Mouse (Mus musculus): ENCODE measurements around the gene Naa35. TPM values are rescaled to one million over a fixed set of nuclear protein-coding genes. Genes with fewer than 3 reads are reported as not detected.

Gene Naa35
- polyA plus RNA-seq, 1 experiment from 2014 or later: 154 TPM

DNA sequence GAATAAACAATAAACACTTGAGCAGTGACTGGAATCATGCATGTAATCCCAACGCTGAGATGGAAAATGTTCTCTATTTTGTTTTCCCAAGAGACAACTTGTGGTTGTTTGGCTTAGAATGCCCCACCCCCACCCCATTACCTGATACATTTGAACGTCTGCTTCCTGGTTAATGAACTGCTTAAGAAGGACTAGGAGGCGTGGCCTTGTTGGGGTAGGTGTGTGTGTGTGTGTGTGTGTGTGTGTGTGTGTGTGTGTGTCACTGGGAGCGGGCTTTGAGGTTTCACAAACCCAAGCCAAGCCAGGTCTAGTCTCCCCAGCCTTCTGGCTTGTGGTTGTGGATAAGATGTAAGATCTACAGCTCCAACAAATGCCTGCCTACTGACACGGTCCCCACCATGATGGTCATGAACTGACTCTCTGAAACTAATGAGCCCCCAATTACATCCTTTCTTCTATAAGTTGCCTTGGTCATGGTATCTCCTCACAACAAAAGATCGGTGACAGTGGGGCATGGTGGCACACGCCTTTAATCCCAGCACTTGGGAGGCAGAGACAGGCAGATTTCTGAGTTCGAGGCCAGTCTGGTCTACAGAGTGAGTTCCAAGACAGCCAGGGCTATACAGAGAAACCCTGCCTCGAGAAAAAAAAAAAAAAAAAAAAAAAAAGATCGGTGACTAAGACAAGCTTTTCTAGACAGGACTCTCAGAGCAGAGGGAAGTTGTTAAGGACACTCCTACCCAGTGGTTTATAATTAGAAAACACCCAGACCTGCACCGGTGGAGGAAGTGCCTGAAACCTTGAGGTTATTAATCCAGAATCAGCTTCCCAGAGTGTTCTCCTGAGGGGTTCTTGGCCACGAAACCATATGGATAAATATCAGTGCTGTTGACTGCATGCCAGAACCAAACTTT, 91.5 kb downstream of the Naa35 start:
- WGBS: 83% methylated on average over 12 of the region's 12 CpGs
- Histone ChIP-seq H3K4me3 (no peak overlapping the region), H3K36me3 (replicated peaks) (no peaks in the 10 kb centered on the region), H3K9ac (no peak overlapping the region), H3K4me1 (peaks cover 24% of the 10 kb centered on the region), H3K27me3 (replicated peaks) (no peaks in the 10 kb centered on the region), H3K27ac (no peak overlapping the region), H3K4me2 (no peak overlapping the region), H3K9me3 (no peaks in the 10 kb centered on the region)
- 0 out of 2 replicates have a peak, but pooled peaks have one; percentile 15 for ATAC-seq (replicated peaks)

DNA sequence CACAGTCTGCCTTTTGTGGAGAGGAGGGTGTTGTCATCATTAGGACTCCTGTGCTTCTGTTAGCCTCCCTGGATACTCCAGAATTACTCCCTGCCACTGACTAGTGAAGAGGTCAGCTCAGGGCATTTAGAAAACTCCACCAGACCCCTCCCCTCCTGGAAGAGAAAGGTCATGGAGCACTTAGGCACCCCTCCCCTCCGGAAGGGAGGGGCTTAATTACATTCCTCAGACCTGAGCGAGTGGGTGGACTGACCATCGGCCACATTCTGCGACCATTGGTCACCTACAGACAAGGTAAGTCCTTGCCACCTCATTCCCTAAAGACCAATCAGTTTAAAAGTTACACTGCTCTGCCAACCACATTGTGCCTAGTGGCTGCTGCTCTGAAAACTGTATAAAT, 94.2 kb downstream of the Naa35 start:
- Histone ChIP-seq H3K4me2 (no peak overlapping the region), H3K36me3 (replicated peaks) (no peaks in the 10 kb centered on the region), H3K4me1 (peaks cover 7% of the 10 kb centered on the region), H3K4me3 (no peak overlapping the region), H3K27me3 (replicated peaks) (no peaks in the 10 kb centered on the region), H3K9me3 (no peaks in the 10 kb centered on the region), H3K9ac (no peak overlapping the region), H3K27ac (no peak overlapping the region)
- ATAC-seq (replicated peaks): no peak
- 61% methylated on average over 4 of the region's 4 CpGs for WGBS

DNA sequence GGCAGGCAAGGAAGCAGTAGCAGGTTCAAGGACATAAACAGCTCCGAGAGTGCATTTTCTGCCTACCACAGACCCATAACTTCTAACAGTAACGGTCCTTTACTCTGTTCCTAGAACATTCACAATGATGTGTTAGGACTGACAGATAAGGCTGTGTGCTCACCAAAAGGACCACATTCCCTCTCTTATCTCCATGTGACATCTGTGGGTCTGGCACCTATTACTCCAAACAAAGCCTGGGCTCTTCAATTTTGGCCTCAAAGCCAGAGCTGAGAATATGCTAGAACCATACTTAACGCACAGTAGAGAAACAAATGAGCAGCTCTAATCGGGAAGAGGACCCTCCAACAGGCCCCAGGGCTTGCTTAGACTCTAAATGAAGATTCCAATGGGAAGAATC, 94.8 kb downstream of the Naa35 start:
- H3K9me3 ChIP-seq: no peaks in the 10 kb centered on the region
- no peak overlapping the region for H3K27ac ChIP-seq
- no peaks in the 10 kb centered on the region for H3K27me3 ChIP-seq (replicated peaks)
- no peak for ATAC-seq (replicated peaks)
- WGBS: 82% methylated on average over 4 of the region's 4 CpGs
- H3K9ac ChIP-seq: no peak overlapping the region
- H3K36me3 ChIP-seq (replicated peaks): no peaks in the 10 kb centered on the region
- no peak overlapping the region for H3K4me3 ChIP-seq
- H3K4me2 ChIP-seq: no peak overlapping the region
- peaks cover under 1% of the 10 kb centered on the region; the same call in 1 of the 2 replicates for H3K4me1 ChIP-seq

DNA sequence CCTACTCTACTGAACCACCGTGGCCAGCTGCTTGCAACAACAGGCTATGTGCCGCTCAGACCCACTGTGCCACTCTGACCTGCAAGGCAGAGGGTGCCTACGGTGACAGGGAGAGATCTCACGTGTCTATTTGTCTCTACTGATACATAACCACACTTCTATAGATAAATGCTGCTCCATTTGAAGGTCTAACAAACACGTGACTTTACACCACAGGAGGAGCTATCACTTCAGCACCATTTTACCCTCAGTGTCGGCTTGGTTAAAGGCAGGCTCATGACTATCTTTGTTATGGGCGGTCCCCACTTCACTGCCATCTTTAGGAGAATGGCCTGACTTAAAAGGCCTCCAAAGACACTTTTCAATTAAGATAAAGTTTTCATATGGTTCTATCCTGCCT, 97.6 kb downstream of the Naa35 start:
- Histone ChIP-seq H3K4me3 (no peak overlapping the region), H3K4me1 (no peaks in the 10 kb centered on the region), H3K9ac (no peak overlapping the region), H3K36me3 (replicated peaks) (no peaks in the 10 kb centered on the region), H3K27me3 (replicated peaks) (no peaks in the 10 kb centered on the region), H3K27ac (no peak overlapping the region), H3K9me3 (no peaks in the 10 kb centered on the region), H3K4me2 (no peak overlapping the region)
- WGBS: 41% methylated on average over 7 of the region's 7 CpGs
- ATAC-seq (replicated peaks): no peak

DNA sequence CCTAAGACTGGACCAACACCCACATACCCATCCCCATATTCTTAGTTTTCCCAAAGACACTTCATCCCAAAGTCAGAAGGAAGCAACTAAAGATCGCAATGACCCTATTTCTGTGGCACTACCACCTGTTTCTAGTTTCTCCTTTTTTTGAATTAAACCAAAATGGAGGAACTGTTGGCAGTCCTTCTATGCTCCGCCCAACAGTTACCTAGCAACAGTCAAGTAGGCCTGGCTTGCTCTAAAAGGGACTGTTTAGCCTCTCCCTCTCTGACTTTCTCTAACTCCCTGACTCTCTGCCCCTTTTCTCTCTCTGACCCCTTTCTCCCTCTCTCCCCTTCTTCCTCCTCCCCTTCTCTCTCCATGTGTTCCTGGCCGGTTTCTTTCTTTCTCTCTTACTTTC, 100.2 kb downstream of the Naa35 start:
- Histone ChIP-seq H3K4me1 (no peaks in the 10 kb centered on the region), H3K27ac (no peak overlapping the region), H3K9ac (no peak overlapping the region), H3K4me3 (no peak overlapping the region), H3K9me3 (no peaks in the 10 kb centered on the region), H3K4me2 (no peak overlapping the region), H3K27me3 (replicated peaks) (no peaks in the 10 kb centered on the region), H3K36me3 (replicated peaks) (no peaks in the 10 kb centered on the region)
- ATAC-seq (replicated peaks): no peak
- WGBS: 89% methylated on average over 3 of the region's 3 CpGs

Other genes with a start within 250 kb of the Naa35 start
- gene Agtpbp1, start within 50 bp of the Naa35 start, polyA plus RNA-seq (2015; fragmentation: Nextera tagmentation; extraction: Ambion mirVana): 70.0 and 70.4 TPM in 2 replicates
- gene Golm1, start 90.6 kb downstream of the Naa35 start, polyA plus RNA-seq (2015; fragmentation: Nextera tagmentation; extraction: Ambion mirVana): 31.0 and 32.8 TPM in 2 replicates
- gene 4921517D22Rik, start 108.8 kb downstream of the Naa35 start, polyA plus RNA-seq (2015; fragmentation: Nextera tagmentation; extraction: Ambion mirVana): not detected in 2 replicates
- gene Spata31d1a, start 125.1 kb downstream of the Naa35 start, polyA plus RNA-seq (2015; fragmentation: Nextera tagmentation; extraction: Ambion mirVana): 0.17 and 0.26 TPM in 2 replicates
- gene Spata31d1b, start 127.0 kb downstream of the Naa35 start, polyA plus RNA-seq (2015; fragmentation: Nextera tagmentation; extraction: Ambion mirVana): not detected in 2 replicates
- not detected in 2 replicates for gene Spata31d1d, start 146.5 kb downstream of the Naa35 start, polyA plus RNA-seq (2015; fragmentation: Nextera tagmentation; extraction: Ambion mirVana)
- 0.14 and 0.27 TPM in 2 replicates for gene 1700014D04Rik, start 161.5 kb downstream of the Naa35 start, polyA plus RNA-seq (2015; fragmentation: Nextera tagmentation; extraction: Ambion mirVana)
- 158 and 166 TPM in 2 replicates for gene Isca1, start 184.6 kb downstream of the Naa35 start, polyA plus RNA-seq (2015; fragmentation: Nextera tagmentation; extraction: Ambion mirVana)
- not detected in 2 replicates for gene Gm49354, start 197.0 kb downstream of the Naa35 start, polyA plus RNA-seq (2015; fragmentation: Nextera tagmentation; extraction: Ambion mirVana)
- 48.7 and 52.5 TPM in 2 replicates for gene Tut7, start 237.9 kb downstream of the Naa35 start, polyA plus RNA-seq (2015; fragmentation: Nextera tagmentation; extraction: Ambion mirVana)